Comparison of ENCODE assay signal across 7 mouse cellular contexts in the genomic region with DNA sequence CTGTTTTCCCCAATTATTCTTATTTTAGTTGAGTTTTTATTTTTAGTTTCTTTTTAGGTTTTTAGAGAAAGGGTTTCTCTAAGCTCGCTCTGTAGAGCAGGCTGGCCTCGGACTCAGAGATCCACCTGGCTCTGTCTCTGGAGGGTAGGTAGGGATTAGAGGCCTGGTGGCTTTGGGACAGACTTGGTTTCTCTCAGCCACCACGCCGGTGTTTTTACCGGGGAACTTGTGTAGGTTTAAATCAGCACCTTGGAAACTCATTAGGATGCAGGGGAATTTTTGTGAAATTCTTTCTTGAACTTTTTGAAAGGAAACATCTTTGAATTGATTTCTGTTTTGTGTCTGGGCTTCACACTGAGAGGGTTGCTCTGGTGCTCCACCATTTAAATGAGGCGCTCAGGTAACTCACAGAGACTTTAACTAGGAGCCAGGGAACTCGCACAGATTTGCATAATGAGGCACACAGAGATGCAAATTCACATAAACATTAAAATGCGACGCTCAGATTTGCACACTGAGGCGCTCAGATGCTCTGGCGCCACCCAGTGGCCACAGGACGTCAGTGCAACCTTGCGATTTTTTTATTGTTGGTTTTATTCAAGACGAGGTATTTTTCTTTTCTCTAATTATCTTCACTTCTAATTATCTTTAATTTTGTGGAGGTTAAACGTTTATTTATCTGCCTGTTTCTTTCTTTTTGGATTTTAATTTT. TPM values are rescaled to one million over a fixed set of nuclear protein-coding genes. Genes with fewer than 3 reads are reported as not detected.
DNase-seq lines count a peak whose midpoint lies in the region; ATAC-seq and TF ChIP-seq lines count a peak whose summit lies in the region.
"Not testable (repeated sequence)": the region's sequence is repeated elsewhere in the genome, so short reads cannot be mapped to it uniquely, and the experiment has no call there.

No protein-coding gene starts in this region.

- not testable (repeated sequence) for H3K4me3 ChIP-seq in forebrain, postnatal 0 days (ENCODE audit: low read depth, low read length); intestine, postnatal 0 days (ENCODE audit: low read depth, low read length); limb, embryonic 11.5 days (ENCODE audit: low read depth, low read length); testis, adult 2 months (ENCODE audit: control insufficient read depth, low read depth, low read length)

- H3K27me3 ChIP-seq in forebrain, postnatal 0 days (ENCODE audit: insufficient read depth, low read length); intestine, postnatal 0 days (replicated peaks; ENCODE audit: control insufficient read depth, insufficient read depth, low read length); limb, embryonic 11.5 days (ENCODE audit: control insufficient read depth, insufficient read depth, low read length); testis, adult 2 months (ENCODE audit: control insufficient read depth, insufficient read depth, low read length): not testable (repeated sequence)

- 46% methylated on average over 15 of the region's 15 CpGs for WGBS in forebrain, postnatal 0 days
- 59% methylated on average over 15 of the region's 15 CpGs for WGBS in intestine, postnatal 0 days
- WGBS in limb, embryonic 11.5 days: 53% methylated on average over 15 of the region's 15 CpGs

- ATAC-seq in forebrain, postnatal 0 days: peak; percentile 44; the same call in 1 of the 2 replicates
- ATAC-seq in intestine, postnatal 0 days; limb, embryonic 11.5 days (ENCODE audit: insufficient number of reproducible peaks, low FRiP score, low TSS enrichment, low read depth): not testable (repeated sequence)

- not testable (repeated sequence) for H3K4me2 ChIP-seq in forebrain, postnatal 0 days (ENCODE audit: low read depth); intestine, postnatal 0 days (replicated peaks; ENCODE audit: low read depth); limb, embryonic 11.5 days (ENCODE audit: low read depth, severe bottlenecking)

- peaks cover 24% of the 10 kb centered on the region for H3K36me3 ChIP-seq in forebrain, postnatal 0 days (ENCODE audit: insufficient read depth)
- H3K36me3 ChIP-seq in intestine, postnatal 0 days (ENCODE audit: control insufficient read depth, insufficient read depth): peaks cover 16% of the 10 kb centered on the region; the same call in 1 of the 2 replicates
- H3K36me3 ChIP-seq in limb, embryonic 11.5 days (ENCODE audit: control insufficient read depth, insufficient read depth, low read length): peaks cover 20% of the 10 kb centered on the region
- H3K36me3 ChIP-seq in testis, adult 2 months (ENCODE audit: control insufficient read depth, insufficient read depth, low read length): not testable (repeated sequence)

- H3K9me3 ChIP-seq in forebrain, postnatal 0 days (ENCODE audit: low read length): peaks cover 17% of the 10 kb centered on the region; the same call in 1 of the 2 replicates
- H3K9me3 ChIP-seq in intestine, postnatal 0 days (ENCODE audit: control insufficient read depth): peaks cover 17% of the 10 kb centered on the region; the same call in 1 of the 2 replicates
- H3K9me3 ChIP-seq in limb, embryonic 11.5 days (ENCODE audit: control insufficient read depth, low read length): peaks cover 21% of the 10 kb centered on the region

- not testable (repeated sequence) for H3K4me1 ChIP-seq in forebrain, postnatal 0 days (ENCODE audit: insufficient read depth); intestine, postnatal 0 days (replicated peaks; ENCODE audit: control insufficient read depth, insufficient read depth, low read length); limb, embryonic 11.5 days (ENCODE audit: control insufficient read depth, insufficient read depth, low read length); testis, adult 2 months (ENCODE audit: control insufficient read depth, insufficient read depth, low read length)

- TF ChIP-seq CTCF in forebrain, postnatal 0 days (IDR thresholded peaks at IDR 0.05; ENCODE audit: low read depth): peak; percentile 87
- peak; percentile 83 for TF ChIP-seq CTCF in intestine, postnatal 0 days (IDR thresholded peaks at IDR 0.05; ENCODE audit: low read depth)
- peak; percentile 69 for TF ChIP-seq CTCF in testis, adult 2 months (IDR thresholded peaks at IDR 0.05; ENCODE audit: control insufficient read depth, insufficient read depth, insufficient replicate concordance, low read depth, low read length)

- not testable (repeated sequence) for H3K9ac ChIP-seq in forebrain, postnatal 0 days; intestine, postnatal 0 days (ENCODE audit: low read depth, low read length); limb, embryonic 11.5 days (ENCODE audit: low read length)

- not testable (repeated sequence) for TF ChIP-seq POLR2A in testis, adult 2 months (IDR thresholded peaks at IDR 0.05; ENCODE audit: control insufficient read depth, low read depth, low read length)

- H3K27ac ChIP-seq in forebrain, postnatal 0 days (ENCODE audit: low read depth, low read length); intestine, postnatal 0 days (ENCODE audit: low read depth, low read length); limb, embryonic 11.5 days (replicated peaks; ENCODE audit: low read depth, low read length); testis, adult 2 months (ENCODE audit: control insufficient read depth, insufficient read depth, low read depth, low read length): not testable (repeated sequence)

- DNase-seq in R1 (ENCODE audit: low read depth, low spot score): peak; percentile 98
- DNase-seq in cerebellum, postnatal 14 days: peak; percentile 74 to 86
- peak; percentile 87 for DNase-seq in forebrain, postnatal 0 days
- DNase-seq in limb, embryonic 11.5 days (ENCODE audit: low spot score): peak; percentile 87
- peak; percentile 95 for DNase-seq in naive thymus-derived CD4-positive, alpha-beta T cell, adult 2 months (ENCODE audit: low read depth)

RNA-seq across cellular contexts. Expression of a gene that starts 12.4 kb away (rescaled TPM):
- total RNA-seq in forebrain, postnatal 0 days (2014; rRNA removed): 12.1 and 39.7 TPM in 2 replicates
- 156 and 231 TPM in 2 replicates for polyA plus RNA-seq in forebrain, postnatal 0 days (2015; fragmentation: Nextera tagmentation; extraction: Ambion mirVana)
- polyA plus RNA-seq in intestine, postnatal 0 days (2015; fragmentation: Nextera tagmentation; extraction: Ambion mirVana): 46.8 and 66.4 TPM in 2 replicates
- polyA plus RNA-seq in limb, embryonic 11.5 days (2014; fragmentation: Nextera tagmentation; extraction: Ambion mirVana): 244 and 297 TPM in 2 replicates
- 44.3 and 111 TPM in 2 replicates for polyA plus RNA-seq in testis, adult 2 months (2012; rRNA removed)
